Mouse (Mus musculus): ENCODE measurements at regions not wholly inside any gene's neighbourhood (a gene's known extent, or its start where the extent isn't known, plus 50 kb on each side); places are given as distances from the start of the nearest gene placed in this dataset.

GRCm38 (mm10) chr1:89245202-89246003, 175.2 kb downstream of the Sh3bp4 start:
- Histone ChIP-seq H3K9ac (ENCODE audit: control insufficient read depth, low read depth, low read length, poor library complexity, severe bottlenecking) (no peak overlapping the region), H3K9me3 (replicated peaks; ENCODE audit: insufficient read depth, low read length) (no peaks in the 10 kb centered on the region), H3K4me1 (ENCODE audit: control insufficient read depth in 1 of 2, insufficient read depth in 2 of 2, low read length in 2 of 2) (no peaks in the 10 kb centered on the region), H3K27me3 (ENCODE audit: control insufficient read depth in 1 of 2, insufficient read depth in 2 of 2, low read length in 2 of 2) (no peaks in the 10 kb centered on the region), H3K4me3 (ENCODE audit: control insufficient read depth in 1 of 2, insufficient read depth in 1 of 2, low read depth in 2 of 2, low read length in 2 of 2) (no peak overlapping the region), H3K79me2 (ENCODE audit: control insufficient read depth, insufficient read depth, low read length, poor library complexity) (no peaks in the 10 kb centered on the region), H3K36me3 (ENCODE audit: control insufficient read depth in 1 of 2, insufficient read depth in 2 of 2, low read length in 2 of 2) (no peaks in the 10 kb centered on the region), H3K27ac (ENCODE audit: control insufficient read depth, low read depth, low read length) (no peak overlapping the region)
- no peak for TF ChIP-seq RCOR1 (IDR thresholded peaks at IDR 0.05; ENCODE audit: low read depth, low read length)
- TF ChIP-seq MEF2A (IDR thresholded peaks at IDR 0.05; ENCODE audit: extremely low read depth, insufficient replicate concordance, low read depth, low read length, poor library complexity, severe bottlenecking), result no peak
- no peak for TF ChIP-seq EP300 (IDR thresholded peaks at IDR 0.05; ENCODE audit: low read depth in 1 of 2, low read length in 2 of 2)
- TF ChIP-seq GATA1 (IDR thresholded peaks at IDR 0.05; ENCODE audit: low read depth, low read length), result no peak
- TF ChIP-seq ETS1 (IDR thresholded peaks at IDR 0.05; ENCODE audit: low read depth, low read length), result no peak
- no peak for TF ChIP-seq ELF1 (IDR thresholded peaks at IDR 0.05; ENCODE audit: low read depth, low read length)
- TF ChIP-seq BHLHE40 (IDR thresholded peaks at IDR 0.05; ENCODE audit: borderline replicate concordance, low read depth, low read length), result no peak
- no peak for TF ChIP-seq HCFC1 (IDR thresholded peaks at IDR 0.05; ENCODE audit: low read depth, low read length)
- no peak for TF ChIP-seq GABPA (IDR thresholded peaks at IDR 0.05; ENCODE audit: low read depth, low read length)
- no peak for TF ChIP-seq ZMIZ1 (IDR thresholded peaks at IDR 0.05; ENCODE audit: low read depth, low read length)
- TF ChIP-seq POLR2A (IDR thresholded peaks at IDR 0.05; ENCODE audit: control insufficient read depth in 1 of 2, insufficient read depth in 1 of 2, low read depth in 1 of 2, low read length in 2 of 2, poor library complexity in 1 of 2), result no peak
- no peak for TF ChIP-seq CHD1 (IDR thresholded peaks at IDR 0.05; ENCODE audit: low read depth, low read length)
- TF ChIP-seq ZNF384 (IDR thresholded peaks at IDR 0.05; ENCODE audit: low read depth, low read length), result no peak
- no peak for TF ChIP-seq ZC3H11A (IDR thresholded peaks at IDR 0.05; ENCODE audit: low read depth, low read length)
- TF ChIP-seq SMC3 (IDR thresholded peaks at IDR 0.05; ENCODE audit: low read depth, low read length), result no peak
- TF ChIP-seq MAFK (IDR thresholded peaks at IDR 0.05; ENCODE audit: borderline replicate concordance, low read depth, low read length), result no peak
- no peak for TF ChIP-seq CHD2 (IDR thresholded peaks at IDR 0.05; ENCODE audit: low read length)
- TF ChIP-seq USF1 (IDR thresholded peaks at IDR 0.05; ENCODE audit: low read depth, low read length), result no peak
- DNase-seq (ENCODE audit: low read depth, low spot score), result no peak

- no peak overlapping the region for H3K9ac ChIP-seq (ENCODE audit: control insufficient read depth, low read depth, low read length, poor library complexity, severe bottlenecking)
- no peak for DNase-seq (ENCODE audit: low read depth, low spot score)
- no peaks in the 10 kb centered on the region for H3K4me1 ChIP-seq (ENCODE audit: control insufficient read depth in 1 of 2, insufficient read depth in 2 of 2, low read length in 2 of 2)
- H3K9me3 ChIP-seq (replicated peaks; ENCODE audit: insufficient read depth, low read length), result no peaks in the 10 kb centered on the region
- H3K27me3 ChIP-seq (ENCODE audit: control insufficient read depth in 1 of 2, insufficient read depth in 2 of 2, low read length in 2 of 2), result no peaks in the 10 kb centered on the region
- H3K27ac ChIP-seq (ENCODE audit: control insufficient read depth, low read depth, low read length), result no peak overlapping the region
- no peaks in the 10 kb centered on the region for H3K36me3 ChIP-seq (ENCODE audit: control insufficient read depth in 1 of 2, insufficient read depth in 2 of 2, low read length in 2 of 2)
- no peak for TF ChIP-seq USF2 (IDR thresholded peaks at IDR 0.05; ENCODE audit: borderline replicate concordance in 1 of 2, insufficient read depth in 1 of 2, low read depth in 1 of 2, low read length in 2 of 2)
- TF ChIP-seq MXI1 (IDR thresholded peaks at IDR 0.05; ENCODE audit: low read depth, low read length), result no peak
- no peaks in the 10 kb centered on the region for H3K79me2 ChIP-seq (ENCODE audit: control insufficient read depth, insufficient read depth, low read length, poor library complexity)
- no peak overlapping the region for H3K4me3 ChIP-seq (ENCODE audit: control insufficient read depth in 1 of 2, insufficient read depth in 1 of 2, low read depth in 2 of 2, low read length in 2 of 2)
These were observed 181.5 kb downstream of the Sh3bp4 start for GRCm38 (mm10) chr1:89251753-89252152.
